Comparison of ENCODE assay signal across 15 mouse cellular contexts in genomic region chr2:34957405-34957804, GRCm38 (mm10).
"Had no signal": no experiment of that assay in that cellular context is flagged by ENCODE, and none has a peak within 500 bp of the region (broad histone marks: within the 10 kb centered on the region; RNA-seq: fewer than 3 reads in every experiment).

No protein-coding gene starts in this region.

- H3K4me2 ChIP-seq: lung, embryonic 14.5 days; midbrain, embryonic 12.5 days; neural tube, embryonic 12.5 days; stomach, embryonic 15.5 days had no signal

- H3K36me3 ChIP-seq: midbrain, embryonic 10.5 days; midbrain, embryonic 12.5 days; neural tube, embryonic 12.5 days; stomach, embryonic 15.5 days had no signal

- H3K9me3 ChIP-seq: midbrain, embryonic 10.5 days; midbrain, embryonic 12.5 days; neural tube, embryonic 12.5 days; stomach, embryonic 15.5 days had no signal

- H3K9ac ChIP-seq: liver, embryonic 14.5 days; lung, embryonic 14.5 days; midbrain, embryonic 12.5 days; neural tube, embryonic 12.5 days; stomach, embryonic 15.5 days had no signal

- ATAC-seq: midbrain, embryonic 16.5 days had no signal

- DNase-seq: lung, adult 18-20 months; lung, embryonic 14.5 days; lung, postnatal 10 days; lung, postnatal 4 days; midbrain, embryonic 14.5 days; right cerebral cortex, postnatal 14 days; thymus, adult 2 months; thymus, postnatal 25 days; thymus, postnatal 4 days had no signal

- H3K27ac ChIP-seq: liver, embryonic 14.5 days; midbrain, embryonic 10.5 days; midbrain, embryonic 12.5 days; neural tube, embryonic 12.5 days; stomach, embryonic 15.5 days had no signal

- H3K4me3 ChIP-seq: midbrain, embryonic 10.5 days; midbrain, embryonic 12.5 days; neural tube, embryonic 12.5 days; stomach, embryonic 15.5 days had no signal

- H3K4me1 ChIP-seq: neural tube, embryonic 12.5 days had no signal

- H3K27me3 ChIP-seq: stomach, embryonic 15.5 days had no signal
